Mouse (Mus musculus): ENCODE results near the gene Elovl6.

DNA sequence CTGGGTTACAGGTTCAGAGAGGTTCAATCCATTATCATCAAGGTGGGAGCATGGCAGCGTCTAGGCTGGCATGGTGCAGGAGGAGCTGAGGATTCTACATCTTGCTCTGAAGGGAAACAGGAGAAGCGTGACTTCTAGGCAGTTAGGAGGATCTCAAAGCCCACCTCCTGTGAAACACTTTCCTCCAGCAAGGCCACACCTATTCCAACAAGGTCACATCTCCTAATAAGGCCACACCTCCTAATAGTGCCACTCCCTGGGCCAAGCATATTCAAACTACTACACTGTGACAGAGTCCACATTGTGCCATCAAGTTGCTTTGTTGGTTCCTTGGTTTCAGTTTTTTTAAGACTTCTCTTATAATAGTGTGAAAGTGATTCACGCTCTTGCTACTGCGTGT is 42.9 kb downstream of the Elovl6 start:
- TF ChIP-seq CTCF (conservative IDR thresholded peaks at IDR 0.05; ENCODE audit: low read length) (no peak), POU5F1 (IDR thresholded peaks at IDR 0.05; ENCODE audit: borderline replicate concordance, low read length) (no peak)
